Mouse (Mus musculus) MN1 (cell line): Measurements from ENCODE around the gene Coro2b.
A peak's percentile ranks its signal among the peaks of the same experiment; 100 is the strongest.

Experiments
- DNase-seq: peaks from one replicate; pipeline ENCODE4 v3.0.0-alpha.2; 2016; ENCODE audit warnings: low spot score

Gene Coro2b

GRCm38 (mm10) chr9:62438085-62438754, 98.6 kb downstream of the Coro2b start:
- DNase-seq = peak; percentile 38

- no peak for DNase-seq
These were observed 99.4 kb downstream of the Coro2b start for GRCm38 (mm10) chr9:62437446-62437845.

- peak; percentile 84 for DNase-seq
These were observed 101.1 kb downstream of the Coro2b start for GRCm38 (mm10) chr9:62435613-62436318.

GRCm38 (mm10) chr9:62432261-62433060, 104.4 kb downstream of the Coro2b start:
- no peak for DNase-seq

GRCm38 (mm10) chr9:62430741-62431140, 106.1 kb downstream of the Coro2b start:
- DNase-seq = no peak

- DNase-seq = no peak
These were observed 109.8 kb downstream of the Coro2b start for GRCm38 (mm10) chr9:62427010-62427409.

- no peak for DNase-seq
These were observed 110.3 kb downstream of the Coro2b start for GRCm38 (mm10) chr9:62426531-62426930.

GRCm38 (mm10) chr9:62426021-62426420, 110.8 kb downstream of the Coro2b start:
- DNase-seq = no peak

GRCm38 (mm10) chr9:62425265-62425664, 111.6 kb downstream of the Coro2b start:
- no peak for DNase-seq

GRCm38 (mm10) chr9:62423871-62424270, 113.0 kb downstream of the Coro2b start:
- DNase-seq = no peak

- no peak for DNase-seq
These were observed 113.9 kb downstream of the Coro2b start for GRCm38 (mm10) chr9:62422926-62423325.

GRCm38 (mm10) chr9:62421911-62422310, 114.9 kb downstream of the Coro2b start:
- DNase-seq = no peak

- DNase-seq = no peak
These were observed 115.8 kb downstream of the Coro2b start for GRCm38 (mm10) chr9:62421027-62421426.

- DNase-seq = no peak
These were observed 116.5 kb downstream of the Coro2b start for GRCm38 (mm10) chr9:62420261-62420917.

GRCm38 (mm10) chr9:62418742-62419141, 118.1 kb downstream of the Coro2b start:
- no peak for DNase-seq

GRCm38 (mm10) chr9:62407357-62408146, 129.3 kb downstream of the Coro2b start:
- no peak for DNase-seq

- DNase-seq = no peak
These were observed 130.3 kb downstream of the Coro2b start for GRCm38 (mm10) chr9:62406423-62407013.

- no peak for DNase-seq
These were observed 135.3 kb downstream of the Coro2b start for GRCm38 (mm10) chr9:62401589-62401988.

GRCm38 (mm10) chr9:62400531-62401170, 136.2 kb downstream of the Coro2b start:
- DNase-seq = no peak

- no peak for DNase-seq
These were observed 142.7 kb downstream of the Coro2b start for GRCm38 (mm10) chr9:62394163-62394562.

GRCm38 (mm10) chr9:62393531-62393930, 143.3 kb downstream of the Coro2b start:
- no peak for DNase-seq
